Mouse (Mus musculus) left cerebral cortex, postnatal 4 days (tissue): ENCODE measurements around the gene Lyst. TPM values are rescaled to one million over a fixed set of nuclear protein-coding genes. Genes with fewer than 3 reads are reported as not detected.
"Not testable (repeated sequence)": the region's sequence is repeated elsewhere in the genome, so short reads cannot be mapped to it uniquely, and the experiment has no call there.

ENCODE experiments used
- DNase-seq: peaks from one replicate; pipeline ENCODE4 v3.0.0-alpha.2; 2022
- intact Hi-C: fragments of 180-260 bp; cut with DNase I; formaldehyde crosslinking; loops from one replicate; pipeline ENCODE4 v1.15.1; 2025
- total RNA-seq, 2 experiments: library from RNA; stranded (reverse); gene quantifications; 2 replicates each; pipeline ENCODE4 v1.2.3; 2021

The Lyst gene
- total RNA-seq, 2 experiments from 2014 or later: 27.7 to 33.7 TPM

- intact Hi-C loops: no loop called here
- no peak for DNase-seq
Measured at GRCm38 (mm10) chr13:13777052-13777451, 186.9 kb downstream of the Lyst start.

GRCm38 (mm10) chr13:13777696-13778095, 187.5 kb downstream of the Lyst start:
- intact Hi-C loops: no loop called here
- DNase-seq: no peak

DNA sequence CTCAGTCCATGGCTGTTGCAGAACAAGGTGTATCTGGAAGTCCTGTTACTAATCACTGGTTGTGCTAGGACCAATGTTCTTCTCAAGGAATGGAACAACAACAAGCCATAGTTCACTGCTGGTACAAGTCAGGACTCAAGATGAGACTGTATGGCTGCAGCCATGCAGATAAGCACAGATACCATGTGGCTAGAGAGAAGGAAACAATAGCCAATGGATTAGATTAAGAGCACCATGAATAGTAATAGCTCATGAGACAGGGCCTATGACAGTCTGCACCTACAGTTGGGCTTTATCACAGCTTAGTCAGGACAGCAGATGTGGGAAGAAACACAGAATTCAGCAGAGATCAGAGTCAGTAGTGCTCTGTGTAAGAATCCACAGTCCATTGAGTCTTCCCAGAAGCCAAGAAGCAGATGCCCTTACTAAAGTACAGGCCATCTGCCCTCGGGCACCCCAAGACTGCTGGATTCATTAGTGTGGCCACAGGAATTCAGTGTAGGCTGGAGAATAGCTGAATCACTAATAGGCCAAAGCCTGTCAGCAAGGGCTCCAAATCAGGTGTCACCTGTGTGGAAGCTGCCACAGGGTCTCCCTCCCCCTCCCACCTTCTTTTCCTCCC, 188.8 kb downstream of the Lyst start:
- intact Hi-C loops: no loop called here
- DNase-seq: no peak

DNA sequence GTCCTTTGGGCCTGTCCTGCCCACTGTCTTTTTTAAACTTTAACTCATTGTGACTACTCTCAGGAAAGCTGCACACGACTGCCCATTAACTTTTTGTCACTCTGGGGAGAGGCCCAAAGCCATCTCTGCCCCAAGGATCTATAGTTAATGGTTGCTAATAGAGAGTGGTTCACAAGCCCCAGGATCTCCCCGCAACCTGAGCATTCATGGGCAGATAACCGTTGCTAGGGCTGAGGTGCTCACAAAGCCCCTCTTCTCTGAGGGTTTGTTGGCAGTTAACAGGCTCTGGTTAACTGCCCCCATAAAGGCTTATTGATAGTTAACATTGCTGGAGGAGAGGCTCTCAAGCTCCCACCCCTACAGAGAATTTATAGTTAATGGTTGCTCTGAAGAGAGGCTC, 190.1 kb downstream of the Lyst start:
- intact Hi-C loops: no loop called here
- no peak for DNase-seq

GRCm38 (mm10) chr13:13781026-13781425, 190.8 kb downstream of the Lyst start:
- intact Hi-C loops: no loop called here
- no peak for DNase-seq

DNA sequence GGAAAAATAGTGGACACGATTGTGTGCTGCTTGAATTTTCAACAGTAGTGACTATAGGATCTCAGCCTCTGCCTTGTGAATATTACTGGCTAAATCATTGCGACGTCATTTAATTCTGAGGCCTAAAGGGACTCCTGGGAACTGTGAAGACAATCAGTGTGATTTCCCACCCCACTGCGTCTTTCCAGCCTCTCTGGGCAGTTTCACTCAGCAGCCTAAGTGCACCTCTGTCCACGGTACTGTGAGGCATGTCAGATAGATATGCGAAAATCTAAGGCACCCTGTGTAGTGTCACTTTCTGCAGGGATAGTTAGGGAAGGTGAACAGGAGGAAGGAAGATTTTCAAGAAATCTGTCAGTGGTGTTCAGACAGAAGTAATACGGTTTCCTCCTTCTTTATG, 193.1 kb downstream of the Lyst start:
- no peak for DNase-seq
- intact Hi-C loops: no loop called here

DNA sequence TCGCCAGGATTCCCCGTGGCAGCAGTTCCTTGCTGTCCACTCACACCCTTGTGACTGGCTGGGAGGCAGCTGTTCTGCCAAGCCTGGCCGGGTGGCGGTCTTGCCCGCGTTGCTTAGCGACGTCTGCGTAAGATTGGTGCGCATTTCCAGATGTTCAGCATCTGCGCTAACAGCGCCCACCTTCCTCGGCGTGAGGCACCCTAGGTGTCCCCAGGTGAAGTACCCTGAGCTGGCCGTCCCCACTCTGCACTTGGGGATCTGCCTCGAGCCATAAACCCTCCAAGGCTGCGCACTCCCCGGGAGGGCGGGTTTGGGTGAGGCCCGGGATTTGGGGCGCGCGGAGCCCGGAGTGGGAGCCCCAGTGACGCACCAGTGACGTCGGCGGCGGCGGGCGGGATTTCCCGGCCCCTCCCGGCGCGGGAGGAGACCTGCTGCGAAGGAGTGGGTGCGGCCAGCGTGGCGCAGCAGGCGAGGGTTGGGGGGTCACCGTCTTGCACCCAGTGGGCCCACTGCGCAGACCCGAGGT, 193.8 kb downstream of the Lyst start, which contains the start of gene Gng4:
Gng4 (plus strand) TSS at position 166 of the 526 bp plus-strand sequence.
- DNase-seq: peak; percentile 30
- intact Hi-C loops: no loop called here

GRCm38 (mm10) chr13:13784420-13784936, 194.3 kb downstream of the Lyst start:
- intact Hi-C loops: no loop called here
- peak; percentile 9 for DNase-seq

DNA sequence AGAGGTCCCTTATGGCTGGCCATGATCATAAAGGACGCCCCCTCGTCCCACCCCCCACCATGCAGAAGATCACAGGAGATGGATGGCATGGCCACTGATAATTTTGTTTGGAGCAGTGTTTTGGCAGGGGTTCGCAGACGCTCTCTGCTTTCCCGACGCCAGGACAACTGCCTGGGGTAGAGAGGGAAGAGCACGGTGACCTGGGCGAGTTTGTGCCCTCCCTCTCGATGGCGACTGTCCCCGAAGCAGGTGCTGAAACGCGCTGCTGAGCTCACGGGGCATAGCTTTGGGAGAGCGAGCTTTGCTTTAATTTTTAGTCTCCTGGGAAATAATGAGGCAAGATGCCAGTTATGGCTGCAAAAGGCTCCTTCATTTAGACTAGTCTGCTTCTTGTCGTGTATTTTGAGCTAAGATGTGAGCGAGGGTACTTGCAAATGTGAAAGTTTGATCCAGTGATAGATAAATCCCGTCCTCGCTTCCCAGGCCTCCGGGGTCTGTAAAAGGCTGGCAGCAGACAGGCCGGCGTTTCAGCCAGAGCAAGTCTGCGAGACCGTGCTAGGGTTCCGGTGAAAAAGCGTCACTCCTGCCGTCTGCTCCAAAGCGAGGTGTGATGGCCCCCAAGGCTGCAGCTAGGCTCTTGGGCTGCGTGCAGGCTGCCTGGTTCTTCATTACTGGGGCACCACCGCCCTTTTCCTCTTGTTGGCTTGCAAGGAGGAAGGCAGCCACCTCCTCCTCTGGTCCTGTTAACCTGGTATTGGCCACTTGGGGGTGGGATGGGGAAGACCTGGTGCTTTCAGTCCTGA, 195.0 kb downstream of the Lyst start:
- intact Hi-C loops: no loop called here
- DNase-seq: peak; percentile 8

GRCm38 (mm10) chr13:13786971-13787370, 196.8 kb downstream of the Lyst start:
- intact Hi-C loops: no loop called here
- no peak for DNase-seq

GRCm38 (mm10) chr13:13788070-13788469, 197.9 kb downstream of the Lyst start:
- intact Hi-C loops: no loop called here
- DNase-seq: no peak

DNA sequence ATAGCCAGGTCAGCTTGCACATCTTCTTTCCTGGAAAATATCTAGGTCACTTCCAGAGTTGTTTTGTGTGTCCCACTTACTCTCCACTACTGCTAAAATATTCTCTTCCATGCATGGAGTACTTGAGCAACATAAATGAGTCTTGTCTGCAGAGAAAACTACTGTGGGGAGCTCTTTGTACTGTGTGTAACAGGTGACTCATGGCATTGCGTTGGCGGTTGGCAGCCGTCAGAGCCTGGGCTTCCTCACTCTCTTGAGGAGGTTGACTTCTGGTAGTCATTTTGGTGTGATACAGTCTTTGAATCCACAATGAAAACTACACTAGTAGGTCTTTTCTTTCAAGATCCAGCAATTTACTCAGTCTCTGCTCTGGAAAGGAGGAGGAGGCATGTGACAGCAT, 201.8 kb downstream of the Lyst start:
- intact Hi-C loops: no loop called here
- DNase-seq: no peak

DNA sequence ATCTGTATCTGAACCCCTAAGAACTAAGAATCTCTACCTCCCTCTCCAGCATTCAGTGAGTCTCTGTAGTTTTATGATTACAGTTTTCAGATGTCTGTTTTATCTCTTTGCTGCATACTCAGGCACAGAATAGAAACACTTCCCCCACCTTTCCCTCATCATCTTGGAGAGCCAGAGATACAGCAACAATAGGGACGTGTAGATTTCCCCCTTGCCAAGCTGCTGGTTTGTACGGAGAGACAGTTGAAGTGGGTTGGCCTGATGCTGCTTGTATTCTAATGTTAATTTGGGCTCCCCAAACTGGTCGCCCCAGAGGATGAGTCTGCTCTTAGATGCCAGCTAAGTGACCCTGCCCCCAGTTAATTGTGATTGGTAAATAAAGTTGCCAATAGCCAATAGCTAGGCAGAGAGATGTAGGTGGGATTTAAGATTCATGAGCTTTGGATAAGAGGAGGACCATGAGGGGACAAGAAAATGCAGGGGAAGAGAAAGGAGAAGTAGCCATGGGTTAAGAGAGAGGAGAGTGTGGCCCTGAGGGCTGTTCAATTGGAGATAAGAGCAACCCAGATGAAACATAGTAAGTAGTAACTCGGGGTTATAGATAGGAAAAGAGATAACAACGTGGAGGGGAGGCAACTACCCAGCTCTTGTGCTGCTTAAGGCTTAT, 205.1 kb downstream of the Lyst start:
- intact Hi-C loops: no loop called here
- DNase-seq: no peak

DNA sequence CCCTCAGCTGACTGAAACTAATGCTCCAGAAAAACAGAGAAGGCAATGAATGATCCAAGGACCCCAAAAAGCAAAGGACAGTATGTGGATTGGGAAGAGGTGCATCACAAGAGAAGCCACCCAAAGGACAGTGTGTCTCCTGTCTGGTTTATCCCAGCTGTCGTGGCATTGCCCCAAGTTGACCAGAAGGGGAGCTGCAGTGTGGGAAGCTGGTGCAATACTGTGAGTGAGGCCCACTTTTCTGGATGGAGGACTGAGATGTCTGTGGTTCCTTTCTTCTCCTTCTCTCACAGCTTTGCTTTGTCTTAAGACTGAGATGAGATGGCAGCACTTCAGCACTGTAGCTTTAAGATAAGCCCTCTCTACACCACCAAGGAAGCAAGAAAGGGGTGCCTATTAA, 205.9 kb downstream of the Lyst start:
- DNase-seq: no peak
- intact Hi-C loops: no loop called here

DNA sequence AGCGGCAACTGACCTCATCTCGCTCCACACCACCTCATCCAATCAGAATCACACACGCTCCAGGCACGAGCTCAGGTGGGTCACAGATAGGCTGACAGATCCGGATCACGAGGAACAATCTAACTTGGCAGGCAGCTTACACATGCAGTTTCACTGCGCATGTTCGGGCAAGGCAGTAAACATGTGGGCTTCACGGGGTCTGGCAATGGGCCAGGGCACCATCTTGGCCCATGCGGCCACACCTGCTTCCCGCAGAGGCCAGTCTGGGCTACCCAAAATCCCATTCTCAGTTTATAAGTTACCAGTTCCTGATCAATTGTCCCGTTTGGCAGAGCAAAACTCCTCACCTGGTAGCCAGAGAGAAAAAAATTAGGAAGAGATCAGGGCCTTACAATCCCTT, 207.6 kb downstream of the Lyst start:
- intact Hi-C loops: not testable (repeated sequence)

GRCm38 (mm10) chr13:13798775-13799174, 208.6 kb downstream of the Lyst start:
- DNase-seq: no peak
- intact Hi-C loops: no loop called here

More for the DNA sequence above, 207.6 kb downstream of the Lyst start:
- DNase-seq: peak; percentile 58

DNA sequence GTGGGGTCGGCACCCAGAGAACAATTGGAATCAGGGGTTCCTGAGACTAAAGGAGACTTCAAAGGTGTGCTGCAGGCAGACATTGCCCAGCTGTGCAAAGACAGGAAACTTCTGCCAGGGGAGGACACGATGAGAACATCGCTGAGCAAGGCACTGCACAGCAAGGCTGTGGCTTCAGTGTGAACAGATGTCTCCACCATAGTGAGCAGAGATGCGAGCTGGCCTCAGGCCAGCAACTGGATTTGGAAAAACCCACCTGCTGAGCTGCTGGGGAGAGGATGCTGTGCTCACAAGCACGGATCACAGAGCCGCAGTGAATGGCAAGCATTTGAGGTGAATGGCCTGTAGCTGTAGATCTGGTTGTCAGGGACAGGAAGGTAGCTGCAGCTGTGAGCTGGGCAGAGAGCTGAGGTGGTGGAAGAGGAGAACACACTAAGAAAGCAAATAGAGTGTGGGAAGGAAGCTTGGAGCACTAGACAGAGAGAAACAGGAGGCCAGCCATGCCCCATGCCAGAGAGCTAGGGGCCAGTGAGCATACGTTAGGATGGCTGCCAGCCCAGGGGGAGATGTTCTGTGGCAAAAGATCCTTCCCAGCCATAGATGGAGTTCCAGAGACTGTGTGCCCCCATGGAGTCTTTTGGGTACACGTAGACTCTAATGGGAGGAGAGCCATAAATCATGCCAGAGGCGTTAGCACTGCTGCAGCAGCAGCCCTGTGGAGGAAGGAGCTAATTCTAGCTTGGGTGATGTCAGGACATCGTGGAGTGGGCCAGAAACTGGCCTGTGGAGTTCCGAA, 218.3 kb downstream of the Lyst start:
- DNase-seq: peak; percentile 72
- intact Hi-C loops: no loop called here

GRCm38 (mm10) chr13:13810885-13811284, 220.7 kb downstream of the Lyst start:
- intact Hi-C loops: no loop called here
- no peak for DNase-seq

GRCm38 (mm10) chr13:13818696-13819095, 228.5 kb downstream of the Lyst start:
- intact Hi-C loops: no loop called here
- DNase-seq: no peak
